Mouse (Mus musculus): ENCODE data around the gene Macrod1. TPM values are rescaled to one million over a fixed set of nuclear protein-coding genes. Genes with fewer than 3 reads are reported as not detected.

Macrod1 gene
- polyA plus RNA-seq, 1 experiment from 2014 or later, result 11.9 TPM

DNA sequence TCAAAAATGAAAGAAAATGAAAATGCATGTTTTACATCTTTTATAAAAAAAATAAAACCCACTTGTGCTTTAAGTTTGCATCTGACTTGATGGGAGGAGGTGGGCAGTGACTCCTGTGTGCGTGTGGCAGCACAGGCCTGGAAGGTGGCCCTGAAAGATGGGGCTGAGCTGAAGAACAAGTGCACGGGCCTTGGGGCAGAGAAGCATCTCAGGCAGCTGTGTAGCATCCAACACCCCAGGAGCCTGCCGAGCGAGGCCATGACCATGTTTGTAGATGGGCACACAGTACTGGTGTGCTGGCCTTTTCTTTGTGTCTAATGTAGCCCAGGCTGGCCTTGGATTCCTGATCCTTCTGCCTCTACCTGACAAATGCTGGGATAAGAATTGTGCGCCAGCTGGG, 5.5 kb downstream of the Macrod1 start:
- H3K27me3 ChIP-seq (replicated peaks), result no peaks in the 10 kb centered on the region
- no peak overlapping the region for H3K9ac ChIP-seq
- H3K4me2 ChIP-seq (replicated peaks), result no peak overlapping the region
- H3K4me3 ChIP-seq (replicated peaks), result no peak overlapping the region
- no peak for ATAC-seq
- no peaks in the 10 kb centered on the region for H3K36me3 ChIP-seq
- WGBS, result 84% methylated on average over 5 of the region's 5 CpGs
- H3K4me1 ChIP-seq (replicated peaks), result peaks cover 28% of the 10 kb centered on the region
- H3K9me3 ChIP-seq, result no peaks in the 10 kb centered on the region
- no peak overlapping the region for H3K27ac ChIP-seq

DNA sequence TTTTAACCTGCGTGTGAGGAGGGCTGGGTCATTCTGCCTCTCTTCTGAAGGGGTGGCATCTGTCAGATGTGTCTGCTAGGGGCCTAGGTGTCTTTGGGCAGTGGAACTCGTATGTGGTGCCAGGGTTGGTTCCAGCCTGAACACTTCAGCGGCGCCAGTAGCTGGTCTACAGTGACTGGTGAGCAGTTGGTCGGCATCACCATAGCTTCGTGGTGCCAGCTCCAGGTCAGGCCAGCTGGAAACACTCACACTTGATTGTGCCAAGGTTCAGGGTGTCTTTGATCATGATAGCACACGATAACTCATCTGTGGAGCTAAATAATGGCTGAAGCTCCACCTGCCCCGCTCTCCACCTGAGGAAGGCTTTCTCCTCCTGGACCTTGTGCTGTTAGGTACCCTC, 6.3 kb downstream of the Macrod1 start:
- Histone ChIP-seq H3K4me1 (replicated peaks) (peaks cover 28% of the 10 kb centered on the region), H3K27me3 (replicated peaks) (peaks cover 6% of the 10 kb centered on the region), H3K4me2 (replicated peaks) (no peak overlapping the region), H3K4me3 (replicated peaks) (no peak overlapping the region), H3K9ac (no peak overlapping the region), H3K36me3 (no peaks in the 10 kb centered on the region), H3K9me3 (no peaks in the 10 kb centered on the region), H3K27ac (no peak overlapping the region)
- ATAC-seq, result no peak
- 88% methylated on average over 8 of the region's 8 CpGs for whole genome bisulfite sequencing

DNA sequence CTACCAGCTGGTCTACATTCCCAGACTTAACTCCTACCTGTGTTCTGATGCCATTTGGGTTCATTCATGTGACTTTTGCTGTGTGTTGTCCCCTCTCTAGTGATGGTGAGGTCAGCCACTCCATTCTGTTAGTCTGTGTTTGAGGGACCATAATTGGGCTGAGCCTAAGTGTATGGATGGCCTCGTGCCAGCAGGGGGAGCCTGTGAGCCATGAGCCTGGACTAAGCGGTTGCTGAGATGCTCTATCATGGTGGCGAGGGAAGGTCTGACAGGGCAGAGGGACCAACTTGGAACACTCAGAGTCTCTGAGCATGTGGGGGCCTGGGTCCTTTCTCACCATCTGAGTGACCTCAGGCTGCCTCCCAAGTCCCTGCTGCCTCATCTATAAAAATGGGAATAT, 8.0 kb downstream of the Macrod1 start:
- H3K27ac ChIP-seq, result no peak overlapping the region
- no peaks in the 10 kb centered on the region for H3K36me3 ChIP-seq
- ATAC-seq, result peak; percentile 68
- H3K4me3 ChIP-seq (replicated peaks), result no peak overlapping the region
- H3K9ac ChIP-seq, result no peak overlapping the region
- peaks cover 27% of the 10 kb centered on the region for H3K4me1 ChIP-seq (replicated peaks)
- WGBS, result 6% methylated on average over 3 of the region's 3 CpGs
- peaks cover 18% of the 10 kb centered on the region for H3K27me3 ChIP-seq (replicated peaks)
- no peak overlapping the region for H3K4me2 ChIP-seq (replicated peaks)
- no peaks in the 10 kb centered on the region for H3K9me3 ChIP-seq

DNA sequence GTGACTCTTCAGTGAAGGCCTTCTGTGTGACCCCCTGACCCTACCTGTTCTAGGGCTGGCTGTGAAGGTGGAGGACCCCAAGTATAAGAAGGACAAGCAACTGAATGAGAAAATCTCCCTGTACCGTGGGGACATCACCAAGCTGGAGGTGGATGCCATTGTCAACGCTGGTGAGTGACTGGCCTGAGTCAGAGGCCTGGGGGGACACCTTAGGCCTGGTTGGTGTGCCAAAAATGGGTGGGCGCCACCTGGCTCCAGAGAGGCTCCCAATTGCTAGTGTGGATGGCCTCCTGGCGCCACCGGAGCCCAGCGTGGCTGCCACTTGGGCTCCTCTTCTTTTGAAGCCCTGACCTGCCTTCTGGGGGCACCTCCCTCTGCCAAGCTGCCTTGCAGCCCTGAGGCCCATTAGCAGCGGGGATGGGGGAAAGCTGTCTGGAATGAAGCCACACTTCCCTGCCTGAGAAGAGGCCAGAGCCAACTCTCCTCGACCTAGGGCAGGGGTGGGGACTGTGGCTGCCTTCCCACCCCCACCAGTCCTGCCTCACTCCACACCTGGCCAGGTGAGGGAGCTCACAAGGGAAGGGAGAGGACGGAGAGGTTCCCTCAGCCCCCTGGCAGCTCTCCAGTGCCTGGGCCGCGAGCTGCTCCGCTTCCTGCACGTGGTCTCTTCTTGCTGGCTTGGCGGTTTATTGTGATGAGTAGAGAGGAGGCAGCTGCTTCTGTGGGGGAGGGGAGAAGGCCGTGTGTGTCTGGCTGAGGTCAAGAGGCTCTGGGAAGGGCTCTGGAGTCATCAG, 9.6 kb downstream of the Macrod1 start:
- Histone ChIP-seq H3K4me2 (replicated peaks) (peak overlapping the region; percentile 36), H3K4me3 (replicated peaks) (no peak overlapping the region), H3K9ac (no peak overlapping the region), H3K4me1 (replicated peaks) (peaks cover 38% of the 10 kb centered on the region), H3K27me3 (replicated peaks) (peaks cover 20% of the 10 kb centered on the region), H3K27ac (peak overlapping the region; percentile 68), H3K36me3 (no peaks in the 10 kb centered on the region), H3K9me3 (no peaks in the 10 kb centered on the region)
- 32% methylated on average over 15 of the region's 15 CpGs for WGBS
- ATAC-seq, result peak; percentile 56

DNA sequence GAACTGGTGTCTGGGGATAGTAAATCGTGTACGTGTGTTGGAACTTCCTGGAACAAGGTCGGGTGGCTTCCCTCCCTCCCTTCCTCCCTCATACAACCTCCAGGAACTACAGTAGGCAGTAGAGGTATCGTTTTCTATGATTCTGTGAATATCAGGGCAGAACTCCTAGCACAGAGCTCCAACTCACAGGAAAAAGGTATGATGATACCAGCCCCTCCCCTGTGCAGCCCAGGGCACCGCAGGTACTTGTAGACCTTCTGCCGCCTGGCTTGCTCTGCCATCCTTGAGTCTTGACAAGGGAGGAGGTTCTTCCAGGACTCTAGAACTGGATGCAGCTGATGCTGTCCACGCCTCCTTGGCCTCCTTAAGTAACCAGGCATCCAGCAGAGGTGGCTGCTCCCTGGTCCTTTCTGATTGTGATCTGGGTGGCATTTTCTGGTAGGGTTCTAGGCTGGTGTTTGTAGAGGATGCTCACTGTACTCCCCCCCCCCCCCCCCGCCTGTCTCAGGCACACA, 10.3 kb downstream of the Macrod1 start:
- no peaks in the 10 kb centered on the region for H3K9me3 ChIP-seq
- H3K27me3 ChIP-seq (replicated peaks), result peaks cover 21% of the 10 kb centered on the region
- H3K4me1 ChIP-seq (replicated peaks), result peaks cover 38% of the 10 kb centered on the region
- no peaks in the 10 kb centered on the region for H3K36me3 ChIP-seq
- H3K4me3 ChIP-seq (replicated peaks), result no peak overlapping the region
- 0 out of 2 replicates have a peak, but pooled peaks have one; percentile 2 for ATAC-seq
- peak overlapping the region; percentile 36 for H3K4me2 ChIP-seq (replicated peaks)
- 29% methylated on average over 8 of the region's 8 CpGs for WGBS
- peak overlapping the region; percentile 68 for H3K27ac ChIP-seq
- no peak overlapping the region for H3K9ac ChIP-seq

DNA sequence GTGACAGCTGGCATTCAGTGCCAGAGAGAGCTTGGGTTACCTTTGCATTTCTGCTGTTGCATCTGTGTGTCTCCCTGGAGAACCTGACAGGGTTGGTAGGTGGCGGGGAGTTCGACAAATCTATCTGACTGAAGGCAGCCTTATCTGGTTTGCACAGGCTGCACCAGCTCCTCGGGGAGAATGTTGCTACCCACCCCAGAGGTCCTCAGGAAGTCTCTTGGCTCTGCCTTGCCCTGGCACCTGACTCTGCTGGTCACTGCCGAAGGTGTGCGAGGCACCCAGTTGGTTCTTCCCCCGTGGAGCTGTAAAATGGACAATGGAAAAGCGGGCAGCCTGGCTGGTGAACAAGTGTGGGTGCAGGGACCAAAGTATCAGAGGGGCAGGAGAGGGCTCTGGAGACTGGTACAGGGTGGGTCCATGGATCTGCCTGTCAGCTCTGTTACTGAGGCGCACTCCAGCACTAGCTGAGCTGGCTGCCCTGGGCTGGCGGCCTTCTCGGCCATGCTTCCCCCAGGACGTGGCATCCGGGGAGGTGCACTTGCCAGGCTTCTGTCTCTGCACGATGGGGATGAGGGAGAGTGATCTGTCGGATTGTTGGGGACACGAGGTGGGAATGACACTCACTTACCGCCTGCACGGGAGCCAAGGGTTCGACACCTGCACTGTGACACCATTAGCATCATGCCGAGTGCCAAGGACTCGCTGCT, 10.9 kb downstream of the Macrod1 start:
- WGBS, result 49% methylated on average over 20 of the region's 20 CpGs
- peaks cover 38% of the 10 kb centered on the region for H3K4me1 ChIP-seq (replicated peaks)
- no peak for ATAC-seq
- no peak overlapping the region for H3K9ac ChIP-seq
- no peak overlapping the region for H3K4me3 ChIP-seq (replicated peaks)
- peaks cover 24% of the 10 kb centered on the region for H3K27me3 ChIP-seq (replicated peaks)
- no peaks in the 10 kb centered on the region for H3K9me3 ChIP-seq
- H3K36me3 ChIP-seq, result no peaks in the 10 kb centered on the region
- no peak overlapping the region for H3K27ac ChIP-seq
- no peak overlapping the region for H3K4me2 ChIP-seq (replicated peaks)

DNA sequence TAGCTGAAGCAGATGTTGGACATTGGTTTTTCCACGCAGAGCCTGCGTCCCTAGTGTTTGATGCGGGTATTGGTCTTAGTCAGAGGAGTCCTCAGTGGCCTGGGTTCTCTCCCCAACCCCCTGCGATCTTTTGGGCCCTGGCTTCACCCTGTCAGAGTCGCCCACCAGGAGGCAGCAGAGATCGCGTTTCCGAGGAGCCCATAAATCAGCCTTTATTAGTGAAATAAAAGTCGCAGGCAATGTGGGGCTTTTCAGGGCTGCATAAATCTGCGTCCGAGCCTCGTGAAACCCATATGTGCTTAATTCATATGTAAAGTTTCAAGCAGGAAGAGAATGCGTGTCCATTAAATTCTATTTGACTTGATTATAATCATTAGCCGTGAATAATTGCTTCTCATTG, 11.5 kb downstream of the Macrod1 start:
- 0 out of 2 replicates have a peak, but pooled peaks have one; percentile 19 for ATAC-seq
- peaks cover 38% of the 10 kb centered on the region for H3K4me1 ChIP-seq (replicated peaks)
- WGBS, result 5% methylated on average over 14 of the region's 14 CpGs
- no peaks in the 10 kb centered on the region for H3K9me3 ChIP-seq
- H3K4me3 ChIP-seq (replicated peaks), result no peak overlapping the region
- no peak overlapping the region for H3K27ac ChIP-seq
- H3K4me2 ChIP-seq (replicated peaks), result no peak overlapping the region
- peaks cover 24% of the 10 kb centered on the region for H3K27me3 ChIP-seq (replicated peaks)
- no peaks in the 10 kb centered on the region for H3K36me3 ChIP-seq
- H3K9ac ChIP-seq, result no peak overlapping the region

DNA sequence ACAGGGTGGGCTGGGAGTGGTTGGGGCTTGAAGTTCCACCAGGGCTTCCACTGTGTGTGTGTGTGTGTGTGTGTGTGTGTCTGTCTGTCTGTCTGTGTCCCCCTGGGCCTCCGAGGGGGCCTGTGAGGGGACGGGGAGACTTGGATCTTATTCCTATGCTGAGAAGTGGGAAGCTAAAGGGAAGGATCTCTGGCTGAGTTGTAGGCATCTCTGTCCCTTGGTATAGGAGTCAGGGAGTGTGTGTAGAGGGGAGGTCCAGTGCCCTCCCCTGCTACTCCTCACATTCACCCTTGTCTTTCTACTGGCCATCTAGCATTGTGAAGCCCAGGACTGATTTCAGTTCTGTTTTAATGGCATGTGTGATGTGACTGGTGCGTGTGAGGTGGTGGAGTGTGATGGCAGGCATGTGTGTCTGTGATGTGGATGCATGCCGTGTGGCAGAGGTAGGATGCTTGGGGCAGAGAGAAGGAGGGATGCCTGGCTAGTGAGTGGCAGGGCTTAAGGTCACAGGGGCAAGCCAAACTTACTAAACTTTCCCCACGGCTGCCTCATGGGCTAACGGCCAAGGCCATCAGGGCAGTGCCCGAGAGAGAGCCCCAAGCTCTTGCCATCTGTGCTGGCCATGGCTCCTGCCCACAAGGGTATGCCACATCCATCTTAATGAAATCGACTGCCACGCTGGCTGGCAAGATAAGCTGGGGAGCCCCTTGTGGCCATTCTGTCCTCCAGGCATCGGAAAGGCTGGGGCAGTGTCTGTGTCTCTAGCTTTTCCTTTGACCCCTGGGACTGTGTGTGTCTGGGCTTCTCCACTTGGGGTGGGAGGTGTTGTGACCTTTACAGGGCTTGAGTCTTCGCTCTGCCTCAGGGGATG, 12.3 kb downstream of the Macrod1 start:
- no peak for ATAC-seq
- Histone ChIP-seq H3K27ac (no peak overlapping the region), H3K27me3 (replicated peaks) (peaks cover 24% of the 10 kb centered on the region), H3K4me2 (replicated peaks) (no peak overlapping the region), H3K9ac (no peak overlapping the region), H3K4me3 (replicated peaks) (no peak overlapping the region), H3K4me1 (replicated peaks) (peaks cover 38% of the 10 kb centered on the region), H3K9me3 (no peaks in the 10 kb centered on the region), H3K36me3 (no peaks in the 10 kb centered on the region)
- WGBS, result 63% methylated on average over 11 of the region's 11 CpGs

DNA sequence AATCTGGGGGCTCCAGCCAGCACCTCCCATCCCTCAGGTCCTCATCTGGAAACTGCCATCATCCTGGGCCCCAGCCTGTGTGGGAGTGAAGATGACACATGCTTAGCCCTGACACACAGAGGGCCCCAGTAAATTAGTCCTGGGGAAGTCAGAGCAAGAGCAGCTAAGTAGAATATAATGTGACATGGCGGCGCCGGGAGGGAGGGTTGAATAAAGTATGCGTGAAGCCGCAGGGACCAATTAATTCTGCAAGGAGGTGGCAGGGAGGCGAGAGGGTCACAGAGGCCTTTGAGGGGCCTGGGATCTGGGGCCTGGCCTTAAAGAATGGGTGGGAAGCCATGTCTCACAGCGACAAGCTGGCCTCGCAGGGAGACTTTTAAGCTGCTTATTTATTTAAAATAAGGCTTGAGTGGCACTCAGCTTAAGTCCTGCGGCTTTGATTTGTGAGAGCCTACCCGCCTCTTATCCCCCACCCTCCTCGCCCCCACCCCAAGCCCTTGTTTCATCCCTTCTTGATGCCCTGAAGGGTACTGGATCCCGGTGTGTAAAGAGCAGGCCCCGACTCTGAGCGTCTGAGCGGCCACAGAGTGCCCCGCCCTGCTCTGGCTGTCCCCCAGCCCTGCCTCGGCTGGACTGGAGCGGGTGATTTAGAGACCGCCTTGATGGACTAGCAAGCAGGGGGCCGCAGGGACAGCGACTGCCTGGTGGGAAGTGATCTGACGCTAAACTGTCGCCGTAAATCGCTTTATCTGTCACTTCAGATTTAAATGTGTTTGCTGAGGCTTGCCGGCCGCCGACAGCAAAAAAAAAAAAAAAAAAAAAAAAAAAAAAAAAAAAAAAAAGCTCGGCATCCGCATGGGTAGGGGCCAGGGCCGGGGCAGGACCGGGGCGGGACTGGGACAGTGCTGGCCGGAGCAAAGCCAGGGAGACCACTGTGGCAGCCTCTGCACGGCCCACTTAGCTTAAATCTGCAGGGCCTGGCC, 13.5 kb downstream of the Macrod1 start:
- H3K9me3 ChIP-seq, result no peaks in the 10 kb centered on the region
- peaks cover 24% of the 10 kb centered on the region for H3K27me3 ChIP-seq (replicated peaks)
- peak overlapping the region; percentile 51 for H3K4me2 ChIP-seq (replicated peaks)
- no peak overlapping the region for H3K27ac ChIP-seq
- H3K9ac ChIP-seq, result peak overlapping the region; percentile 28; the same call in 1 of the 2 replicates
- H3K4me3 ChIP-seq (replicated peaks), result no peak overlapping the region
- H3K36me3 ChIP-seq, result no peaks in the 10 kb centered on the region
- WGBS, result 18% methylated on average over 35 of the region's 35 CpGs
- peaks cover 35% of the 10 kb centered on the region for H3K4me1 ChIP-seq (replicated peaks)
- ATAC-seq, result no peak

DNA sequence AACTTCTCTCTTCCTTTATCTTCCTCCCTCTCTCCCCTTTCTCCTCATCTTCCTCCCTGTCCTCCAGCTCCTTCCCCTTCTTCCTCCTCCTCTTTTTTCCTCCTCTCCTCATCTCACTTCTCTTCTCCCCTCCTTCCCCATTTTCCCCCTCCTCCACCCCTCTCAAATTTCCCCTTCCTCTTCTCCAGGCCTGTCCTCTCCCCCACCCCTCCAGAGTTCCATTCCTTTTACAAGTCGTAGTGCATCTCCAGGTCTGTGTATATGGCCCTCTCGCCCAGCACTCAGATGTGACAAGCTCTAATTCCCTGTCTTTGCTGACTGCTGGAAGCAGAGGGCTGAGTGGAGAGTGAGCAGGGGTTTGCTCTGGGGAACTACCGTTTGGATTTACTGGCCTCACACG, 14.2 kb downstream of the Macrod1 start:
- H3K4me2 ChIP-seq (replicated peaks), result peak overlapping the region; percentile 51
- H3K9me3 ChIP-seq, result no peaks in the 10 kb centered on the region
- peaks cover 35% of the 10 kb centered on the region for H3K4me1 ChIP-seq (replicated peaks)
- H3K36me3 ChIP-seq, result no peaks in the 10 kb centered on the region
- H3K4me3 ChIP-seq (replicated peaks), result no peak overlapping the region
- peaks cover 24% of the 10 kb centered on the region for H3K27me3 ChIP-seq (replicated peaks)
- no peak for ATAC-seq
- no peak overlapping the region for H3K27ac ChIP-seq
- 36% methylated on average over 4 of the region's 4 CpGs for WGBS
- H3K9ac ChIP-seq, result no peak overlapping the region

DNA sequence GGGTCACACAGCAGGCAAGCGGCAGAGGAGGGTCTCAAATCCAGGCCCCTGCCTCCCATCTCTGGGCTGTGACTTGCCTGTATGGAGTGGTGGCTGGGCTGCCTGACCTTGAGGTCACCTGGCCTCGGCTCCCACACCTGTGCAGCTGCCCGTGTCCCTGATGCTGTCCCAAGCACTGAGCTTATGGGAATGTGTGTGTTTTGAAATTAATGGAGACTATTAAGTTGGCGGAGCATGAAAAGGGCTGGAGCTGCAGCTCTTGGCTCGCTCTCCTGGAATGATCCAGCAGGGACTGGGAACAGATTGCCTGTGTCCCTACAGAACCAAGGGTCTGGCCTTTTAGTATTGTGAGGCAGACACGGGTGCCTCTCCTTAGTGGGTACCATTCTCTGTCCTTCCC, 15.6 kb downstream of the Macrod1 start:
- 65% methylated on average over 6 of the region's 6 CpGs for WGBS
- H3K36me3 ChIP-seq, result no peaks in the 10 kb centered on the region
- H3K4me3 ChIP-seq (replicated peaks), result no peak overlapping the region
- no peak overlapping the region for H3K27ac ChIP-seq
- H3K9me3 ChIP-seq, result no peaks in the 10 kb centered on the region
- no peak overlapping the region for H3K9ac ChIP-seq
- no peak for ATAC-seq
- peaks cover 22% of the 10 kb centered on the region for H3K4me1 ChIP-seq (replicated peaks)
- no peak overlapping the region for H3K4me2 ChIP-seq (replicated peaks)
- H3K27me3 ChIP-seq (replicated peaks), result peaks cover 24% of the 10 kb centered on the region
